Mouse (Mus musculus) intestine, embryonic 14.5 days (tissue): ENCODE measurements around the gene Etl4. TPM values are rescaled to one million over a fixed set of nuclear protein-coding genes. Genes with fewer than 3 reads are reported as not detected.

Source experiments
- ATAC-seq: fragments of 200-750 bp; cut with Nextera tagmentation; replicated peaks from 2 replicates; pipeline ENCODE4 v1.8.0; 2017; ENCODE audit warnings: low read depth, moderate number of reproducible peaks, moderate TSS enrichment, moderate library complexity; ENCODE audit not compliant: low FRiP score, low TSS enrichment
- DNase-seq: peaks from one replicate; pipeline ENCODE4 v3.0.0-alpha.2; 2018; ENCODE audit warnings: low spot score
- H3K27ac ChIP-seq: fragments of 300-500 bp; sonication (generic); 2 replicates; pipeline ENCODE4 v1.5.1; 2014; ENCODE audit warnings: low read depth, mild to moderate bottlenecking, control low read depth
- H3K27me3 ChIP-seq: fragments of 300-500 bp; sonication (generic); replicated peaks from 2 replicates; pipeline ENCODE4 v1.6.1; 2014; ENCODE audit warnings: low read length, control low read depth; ENCODE audit not compliant: control insufficient read depth, insufficient read depth
- H3K36me3 ChIP-seq: fragments of 300-500 bp; sonication (generic); 2 replicates; pipeline ENCODE4 v1.6.1; 2014; ENCODE audit warnings: low read length, control low read depth; ENCODE audit not compliant: control insufficient read depth, insufficient read depth
- H3K4me1 ChIP-seq: fragments of 300-500 bp; sonication (generic); replicated peaks from 2 replicates; pipeline ENCODE4 v1.6.1; 2014; ENCODE audit warnings: low read length, control low read depth, mixed read lengths; ENCODE audit not compliant: control insufficient read depth, insufficient read depth
- H3K4me2 ChIP-seq: fragments of 300-500 bp; sonication (generic); 2 replicates; pipeline ENCODE4 v1.6.1; 2014; ENCODE audit warnings: low read length
- H3K4me3 ChIP-seq: fragments of 300-500 bp; sonication (generic); 2 replicates; pipeline ENCODE4 v1.5.1; 2014; ENCODE audit warnings: low read depth, low read length, control low read depth, mixed read lengths
- H3K9ac ChIP-seq: fragments of 300-500 bp; sonication (generic); 2 replicates; pipeline ENCODE4 v1.6.1; 2014; ENCODE audit warnings: mild to moderate bottlenecking, low read length
- H3K9me3 ChIP-seq: fragments of 300-500 bp; sonication (generic); 2 replicates; pipeline ENCODE4 v1.6.1; 2016; ENCODE audit warnings: low read length, control low read depth; ENCODE audit not compliant: control insufficient read depth
- WGBS: fragments of 180-500 bp; shearing (Covaris S2); extraction: QIAGEN DNeasy Blood & Tissue Kit; methylation state at CpG from one replicate; pipeline ENCODE4 v1.1.7; 2014; 5-methylcytosine and 5-hydroxymethylcytosine counted together
- polyA plus RNA-seq: library from polyadenylated mRNA; unstranded; fragments of >200 nt; fragmentation: Nextera tagmentation; extraction: Ambion mirVana; gene quantifications from 2 replicates; pipeline ENCODE4 v1.2.1, GENCODE M21; 2014

Etl4 gene
- polyA plus RNA-seq, 1 experiment from 2014 or later, result 47.8 TPM

DNA sequence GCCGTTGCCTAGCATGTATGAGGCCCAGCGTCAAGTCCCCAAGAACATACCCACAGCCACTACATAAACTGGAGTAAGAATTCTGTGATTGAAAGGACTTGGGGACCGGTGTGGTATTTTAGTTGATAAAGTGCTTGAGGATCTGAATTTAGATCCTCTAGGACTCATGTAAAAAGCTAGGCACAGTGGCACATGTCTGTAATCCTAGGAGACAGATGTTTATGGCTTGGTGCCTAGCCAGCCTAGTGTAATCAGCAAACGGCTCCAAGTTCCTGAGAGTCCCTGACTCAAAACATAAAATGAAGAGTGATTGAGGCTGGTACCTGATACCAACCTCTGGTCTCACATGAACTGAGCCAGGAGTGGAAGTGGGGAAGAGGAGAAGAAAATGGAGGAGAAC, 629.3 kb downstream of the Etl4 start:
- 78% methylated on average over 4 of the region's 4 CpGs for WGBS
- Histone ChIP-seq H3K4me3 (no peak overlapping the region), H3K27ac (no peak overlapping the region), H3K4me1 (no peaks in the 10 kb centered on the region), H3K4me2 (no peak overlapping the region), H3K9ac (no peak overlapping the region), H3K9me3 (0 out of 2 replicates have a peak, but pooled peaks cover under 1% of the 10 kb centered on the region), H3K36me3 (no peaks in the 10 kb centered on the region), H3K27me3 (no peaks in the 10 kb centered on the region)
- DNase-seq (no peak), ATAC-seq (no peak)

- Histone ChIP-seq H3K4me2 (no peak overlapping the region), H3K9me3 (0 out of 2 replicates have a peak, but pooled peaks cover 4% of the 10 kb centered on the region), H3K27me3 (no peaks in the 10 kb centered on the region), H3K4me1 (peaks cover 7% of the 10 kb centered on the region; the same call in 1 of the 2 replicates), H3K4me3 (no peak overlapping the region), H3K36me3 (no peaks in the 10 kb centered on the region), H3K9ac (no peak overlapping the region), H3K27ac (no peak overlapping the region)
- DNase-seq, result no peak
- ATAC-seq, result no peak
Measured at GRCm38 (mm10) chr2:20541261-20541660, 631.7 kb downstream of the Etl4 start.

DNA sequence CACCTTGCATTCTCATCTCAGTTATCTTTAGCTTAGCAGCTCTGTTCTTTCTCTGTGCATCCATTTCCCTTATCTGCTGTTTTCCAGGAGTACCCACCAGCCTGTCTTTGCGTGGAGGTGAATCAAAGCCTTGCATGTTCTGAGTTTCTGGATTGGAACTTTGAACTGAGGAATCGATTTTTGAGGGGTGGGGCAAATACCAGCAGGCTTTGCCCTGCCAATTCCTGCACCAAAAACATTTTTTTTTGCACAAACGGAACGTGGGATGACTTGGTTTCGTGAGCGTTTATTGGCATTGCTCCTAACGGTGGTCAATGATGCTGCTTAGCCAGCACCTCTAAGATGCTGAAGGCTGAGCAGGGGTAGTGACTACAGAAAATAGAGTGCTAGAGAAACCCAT, 632.7 kb downstream of the Etl4 start:
- H3K4me1 ChIP-seq, result peaks cover 14% of the 10 kb centered on the region
- no peak overlapping the region for H3K4me2 ChIP-seq
- H3K36me3 ChIP-seq, result no peaks in the 10 kb centered on the region
- ATAC-seq (no peak), DNase-seq (no peak)
- H3K27ac ChIP-seq, result no peak overlapping the region
- no peak overlapping the region for H3K4me3 ChIP-seq
- 0 out of 2 replicates have a peak, but pooled peaks cover 4% of the 10 kb centered on the region for H3K9me3 ChIP-seq
- no peaks in the 10 kb centered on the region for H3K27me3 ChIP-seq
- WGBS, result 74% methylated on average over 7 of the region's 7 CpGs
- H3K9ac ChIP-seq, result no peak overlapping the region

GRCm38 (mm10) chr2:20545624-20546023, 636.0 kb downstream of the Etl4 start:
- Histone ChIP-seq H3K36me3 (no peaks in the 10 kb centered on the region), H3K4me1 (peaks cover 24% of the 10 kb centered on the region), H3K9ac (no peak overlapping the region), H3K27ac (no peak overlapping the region), H3K9me3 (0 out of 2 replicates have a peak, but pooled peaks cover 4% of the 10 kb centered on the region), H3K4me2 (no peak overlapping the region), H3K4me3 (no peak overlapping the region), H3K27me3 (no peaks in the 10 kb centered on the region)
- no peak for DNase-seq
- 73% methylated on average over 2 of the region's 2 CpGs for WGBS
- no peak for ATAC-seq

GRCm38 (mm10) chr2:20546496-20547348, 637.1 kb downstream of the Etl4 start:
- no peak overlapping the region for H3K9ac ChIP-seq
- H3K9me3 ChIP-seq, result 0 out of 2 replicates have a peak, but pooled peaks cover 4% of the 10 kb centered on the region
- DNase-seq, result no peak
- H3K36me3 ChIP-seq, result no peaks in the 10 kb centered on the region
- peak overlapping the region; percentile 43 for H3K4me2 ChIP-seq
- ATAC-seq, result peak; percentile 50; the same call in 1 of the 2 replicates
- H3K27me3 ChIP-seq, result no peaks in the 10 kb centered on the region
- H3K4me1 ChIP-seq, result peaks cover 24% of the 10 kb centered on the region
- H3K27ac ChIP-seq, result peak overlapping the region; percentile 60
- no peak overlapping the region for H3K4me3 ChIP-seq
- WGBS, result 20% methylated on average over 11 of the region's 11 CpGs

DNA sequence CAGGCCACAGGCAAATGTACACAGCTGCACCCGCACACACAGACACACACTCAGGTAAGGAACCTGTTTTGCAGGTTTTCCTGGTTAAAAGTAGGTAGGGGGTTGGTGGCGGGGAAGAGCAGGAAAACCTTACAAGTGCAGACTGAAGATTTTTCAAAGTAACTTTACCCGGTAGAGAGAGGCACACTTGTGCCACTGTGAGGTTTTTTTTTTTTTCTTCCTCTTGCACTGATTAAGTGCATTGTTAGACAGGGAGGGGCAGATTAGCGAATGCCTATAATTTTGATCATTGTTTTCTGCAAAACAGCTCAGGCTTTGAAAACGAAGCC, 637.7 kb downstream of the Etl4 start:
- Histone ChIP-seq H3K9me3 (0 out of 2 replicates have a peak, but pooled peaks cover 4% of the 10 kb centered on the region), H3K4me2 (peak overlapping the region; percentile 43), H3K4me1 (peaks cover 24% of the 10 kb centered on the region), H3K4me3 (peak overlapping the region; percentile 2; the same call in 1 of the 2 replicates), H3K27me3 (no peaks in the 10 kb centered on the region), H3K27ac (peak overlapping the region; percentile 55), H3K9ac (no peak overlapping the region), H3K36me3 (no peaks in the 10 kb centered on the region)
- 22% methylated on average over 5 of the region's 5 CpGs for WGBS
- ATAC-seq (peak; percentile 93), DNase-seq (no peak)

DNA sequence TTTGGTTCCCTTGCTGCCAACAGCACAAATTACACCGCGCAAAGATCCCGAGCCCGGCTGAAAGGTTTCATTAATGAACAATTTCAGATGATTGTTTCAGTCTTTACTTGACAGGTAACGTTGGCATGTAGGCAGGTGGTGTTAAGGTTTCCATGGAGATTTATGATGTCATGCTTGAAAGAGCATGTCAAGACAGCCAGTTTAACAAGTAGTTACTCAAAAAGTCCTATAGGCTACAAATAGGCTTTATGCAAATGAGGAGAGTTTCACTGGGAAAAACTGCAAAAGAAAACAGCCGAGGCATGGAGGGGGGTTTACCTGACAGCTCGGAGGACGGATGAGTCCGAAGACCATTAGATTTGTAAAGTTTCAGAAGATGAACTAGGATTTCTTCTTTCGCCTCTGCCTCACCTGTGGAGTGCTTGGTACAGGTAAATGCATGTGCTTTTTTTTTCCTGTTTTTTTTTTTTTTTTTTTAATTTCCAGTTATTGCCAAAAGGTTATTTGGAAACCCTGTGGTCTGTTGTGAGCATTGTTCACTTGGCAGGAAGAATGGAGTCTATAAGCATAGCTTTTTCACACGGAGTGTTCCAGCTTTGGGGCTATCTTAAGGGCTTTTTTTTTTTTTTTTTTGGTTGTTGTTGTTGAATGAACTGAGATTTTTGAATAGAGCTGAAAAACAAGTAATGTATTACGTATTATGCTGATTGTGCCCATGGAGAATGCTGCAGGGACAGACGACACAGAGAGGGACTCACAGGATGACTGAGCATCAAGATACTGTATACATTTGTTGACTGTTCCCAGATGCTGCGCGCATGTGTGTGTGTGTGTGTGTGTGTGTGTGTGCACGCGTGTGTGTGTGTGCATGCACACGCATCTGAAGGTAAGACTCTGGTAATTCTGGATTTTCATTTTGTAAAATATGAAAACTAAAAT, 638.4 kb downstream of the Etl4 start:
- H3K36me3 ChIP-seq, result no peaks in the 10 kb centered on the region
- peak overlapping the region; percentile 55 for H3K27ac ChIP-seq
- DNase-seq (no peak), ATAC-seq (peak; percentile 73)
- H3K27me3 ChIP-seq, result no peaks in the 10 kb centered on the region
- H3K4me1 ChIP-seq, result peaks cover 24% of the 10 kb centered on the region
- peak overlapping the region; percentile 43 for H3K4me2 ChIP-seq
- WGBS, result 41% methylated on average over 18 of the region's 18 CpGs
- H3K4me3 ChIP-seq, result peak overlapping the region; percentile 2; the same call in 1 of the 2 replicates
- 0 out of 2 replicates have a peak overlapping the region, but pooled peaks have one; percentile 17 for H3K9ac ChIP-seq
- 0 out of 2 replicates have a peak, but pooled peaks cover 4% of the 10 kb centered on the region for H3K9me3 ChIP-seq

DNA sequence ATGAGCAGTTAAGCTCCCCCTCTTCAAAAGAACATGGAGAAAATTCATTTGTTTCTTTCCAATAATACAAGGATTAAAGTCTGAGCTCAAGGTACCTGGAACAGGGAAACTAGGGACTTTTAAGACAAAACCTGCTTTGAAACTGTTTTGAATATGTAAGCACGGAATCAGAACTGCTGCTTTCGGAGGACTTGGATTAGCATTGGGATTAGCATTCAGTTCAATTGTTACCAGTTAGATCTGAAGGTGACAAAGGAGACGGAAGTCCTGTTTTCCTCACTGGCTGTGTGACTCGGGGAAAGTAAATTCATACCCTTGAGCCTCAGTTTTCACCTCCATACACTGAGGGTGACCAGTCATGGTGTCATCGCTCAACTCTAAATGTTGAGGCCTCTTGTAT, 639.5 kb downstream of the Etl4 start:
- 66% methylated on average over 5 of the region's 5 CpGs for WGBS
- Histone ChIP-seq H3K4me3 (0 out of 2 replicates have a peak overlapping the region, but pooled peaks have one; percentile 0), H3K4me1 (peaks cover 24% of the 10 kb centered on the region)

More for the DNA sequence above, 639.5 kb downstream of the Etl4 start:
- Histone ChIP-seq H3K27me3 (no peaks in the 10 kb centered on the region), H3K4me2 (peak overlapping the region; percentile 43), H3K9me3 (0 out of 2 replicates have a peak, but pooled peaks cover 1% of the 10 kb centered on the region), H3K9ac (no peak overlapping the region), H3K36me3 (no peaks in the 10 kb centered on the region), H3K27ac (peak overlapping the region; percentile 33; the same call in 1 of the 2 replicates)
- DNase-seq (no peak), ATAC-seq (no peak)
